Mouse (Mus musculus) telencephalon, adult 2 months (tissue): ENCODE measurements around the gene Nadk2.

ENCODE experiments used
- DNase-seq: peaks from one replicate; pipeline ENCODE4 v3.0.0-alpha.2; 2011; ENCODE audit warnings: low read depth, low spot score

Gene Nadk2

DNA sequence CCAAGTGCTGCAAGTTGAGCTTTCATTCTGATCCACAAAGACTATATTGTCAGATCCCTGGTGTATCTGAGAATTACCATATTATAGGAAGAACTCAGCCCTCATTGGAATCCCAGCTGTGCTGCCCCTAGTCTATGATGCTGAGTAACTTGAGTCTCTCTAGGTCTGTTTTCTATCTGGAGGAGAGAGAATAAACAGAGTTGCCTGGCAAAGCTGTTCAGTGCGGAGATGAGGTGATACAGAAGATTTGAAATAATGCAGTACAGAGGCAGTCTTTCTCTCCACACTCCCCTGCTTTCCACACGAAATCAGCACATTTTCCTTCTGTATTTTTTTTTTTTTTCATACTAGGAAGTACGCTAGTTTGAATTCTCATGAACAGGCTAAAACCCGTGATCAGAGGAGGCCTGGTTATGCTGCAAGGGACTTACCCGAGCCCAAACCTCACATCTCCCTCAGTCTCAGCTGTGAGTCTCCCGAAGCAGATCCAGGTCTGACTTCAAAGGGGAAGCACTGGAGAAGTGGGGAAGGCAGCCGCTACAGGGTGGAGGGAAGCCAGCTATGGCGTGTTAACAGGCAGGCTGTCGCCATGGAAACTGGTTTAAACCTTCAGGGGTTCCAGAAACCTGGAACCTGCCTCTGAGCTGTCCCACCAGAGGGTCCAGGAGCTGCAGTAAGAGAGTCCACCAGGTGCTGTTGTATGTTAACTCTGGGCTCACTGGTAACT, 59.9 kb downstream of the Nadk2 start:
- DNase-seq: no peak

DNA sequence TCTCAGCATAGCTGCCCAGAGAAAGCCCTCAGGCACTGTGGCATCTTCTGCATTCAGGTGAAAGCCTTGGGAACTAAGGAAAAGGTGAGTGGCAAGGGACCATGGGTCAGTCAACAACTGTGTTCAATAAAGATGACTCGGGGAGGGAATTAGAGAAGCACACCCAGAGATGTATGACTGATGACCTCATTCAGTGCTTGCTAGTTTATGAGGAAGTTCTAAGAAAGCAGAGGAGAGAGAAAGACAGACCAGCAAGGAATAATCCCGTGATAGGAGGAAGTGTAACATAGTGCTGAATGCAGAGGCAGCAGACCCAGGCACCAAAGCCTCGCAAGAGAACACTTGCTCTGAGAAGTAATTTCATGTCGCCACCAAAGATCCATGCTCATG, 60.4 kb downstream of the Nadk2 start:
- no peak for DNase-seq

GRCm38 (mm10) chr15:9132693-9133443, 61.8 kb downstream of the Nadk2 start:
- DNase-seq: no peak

DNA sequence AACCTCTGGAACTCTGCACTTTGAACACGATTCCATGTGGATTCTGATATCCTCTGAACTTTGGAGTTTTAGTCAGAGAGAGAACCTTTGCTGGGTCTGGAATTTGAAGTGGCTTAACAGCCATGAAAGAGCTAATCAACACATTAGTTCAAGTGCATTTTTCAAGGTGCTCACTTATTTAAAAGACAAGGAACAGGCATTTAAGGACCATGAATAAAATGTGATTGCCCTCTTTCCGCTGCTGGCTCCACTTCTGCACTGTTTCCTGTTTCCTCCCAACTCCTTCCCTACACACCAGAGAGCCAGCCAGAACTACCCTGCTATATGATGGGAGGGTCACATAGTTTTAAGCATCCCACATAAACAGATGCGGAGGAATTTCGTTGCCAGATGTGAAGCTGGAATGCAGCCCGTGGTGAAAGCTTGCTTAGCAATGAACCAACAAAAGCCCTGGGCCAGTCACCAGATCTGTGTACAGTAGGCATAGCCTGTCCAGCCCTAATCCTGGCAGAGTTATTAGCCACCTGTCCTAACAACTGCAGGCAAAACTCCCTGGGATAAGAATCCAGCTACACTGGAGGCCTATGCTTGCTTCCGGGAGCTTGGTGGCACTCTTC, 63.9 kb downstream of the Nadk2 start:
- DNase-seq: no peak

DNA sequence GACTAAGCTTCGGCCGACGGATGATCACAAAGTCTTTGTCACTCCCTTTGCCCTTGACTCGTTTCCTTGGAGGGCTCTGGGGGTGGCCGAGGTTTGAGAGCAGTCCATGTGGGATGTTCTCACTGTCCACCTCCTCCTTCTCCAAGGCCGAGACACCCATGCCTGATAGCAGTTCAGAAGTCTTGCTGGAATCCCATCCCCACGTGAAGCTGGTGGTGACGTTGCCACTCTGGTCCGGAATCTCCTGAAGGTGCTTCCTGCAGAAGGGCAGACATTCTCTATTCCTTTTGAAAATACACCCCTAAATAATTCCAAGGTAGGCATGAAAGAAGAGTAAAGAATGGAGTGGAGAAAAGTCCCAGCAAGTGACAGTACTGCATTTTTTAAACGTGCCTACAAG, 68.4 kb downstream of the Nadk2 start:
- no peak for DNase-seq

GRCm38 (mm10) chr15:9140252-9140680, 69.2 kb downstream of the Nadk2 start, which contains the start of gene Lmbrd2:
Gene Lmbrd2 (plus strand): TSS chr15:9140550.
- peak; percentile 98 for DNase-seq

GRCm38 (mm10) chr15:9140684-9141171, 69.7 kb downstream of the Nadk2 start:
- no peak for DNase-seq

- DNase-seq: no peak
Measured at GRCm38 (mm10) chr15:9155325-9155724, 84.3 kb downstream of the Nadk2 start, which contains the start of gene Skp2. Gene Skp2 (minus strand): TSS chr15:9155425.
